Mouse (Mus musculus): Measurements from ENCODE around the gene Ptprcap.

Ptprcap gene

DNA sequence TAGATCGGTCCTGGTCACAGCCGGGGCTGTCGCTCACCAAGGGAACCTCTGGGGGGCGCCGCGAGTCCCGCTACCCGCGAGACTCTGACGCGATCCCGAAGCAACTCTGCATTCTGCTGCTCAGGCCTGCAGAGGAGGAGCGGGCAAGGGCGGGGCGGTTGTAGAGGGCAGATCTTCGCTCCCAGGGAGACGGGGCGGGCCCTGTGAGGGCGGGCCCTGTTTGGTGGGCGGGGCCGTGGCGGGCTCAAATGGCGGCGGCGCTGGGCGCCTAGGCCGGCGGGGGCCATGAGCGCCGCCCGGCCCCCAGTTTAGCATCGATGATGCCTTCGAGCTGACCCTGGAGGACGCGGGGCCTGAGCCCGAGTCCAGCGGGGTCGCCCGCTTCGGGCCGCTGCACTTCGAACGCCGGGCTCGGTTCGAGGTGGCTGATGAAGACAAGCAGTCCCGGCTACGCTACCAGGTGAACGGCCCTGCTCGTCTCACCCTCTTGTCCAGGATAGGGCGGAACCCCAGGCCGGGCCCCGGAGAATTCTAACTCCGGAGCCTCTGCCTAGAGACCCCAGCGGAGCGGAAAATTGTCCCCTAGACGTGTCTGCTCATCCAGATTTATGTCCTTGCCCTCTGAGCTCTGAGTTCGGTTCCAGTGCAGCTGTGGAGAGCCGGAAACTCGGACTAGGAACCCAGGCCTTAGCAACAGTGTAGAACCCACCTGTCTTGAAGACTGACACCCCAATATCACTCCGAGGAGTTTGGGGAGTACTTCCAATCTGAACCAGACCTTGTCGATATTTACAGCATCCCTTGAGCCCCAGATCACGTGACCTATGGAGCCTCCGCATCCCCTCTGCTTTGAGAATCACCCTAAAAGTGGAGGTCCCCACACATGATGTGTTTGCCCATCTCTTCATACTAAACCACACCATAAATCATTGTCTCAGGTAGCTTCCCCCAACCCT, 27.4 kb upstream of the Ptprcap start, which contains the start of gene Aip:
Gene Aip, minus strand, starts transcription at position 118 of the 956 bp plus-strand sequence.
- peak; percentile 99 for DNase-seq (ENCODE audit: low read depth)

DNA sequence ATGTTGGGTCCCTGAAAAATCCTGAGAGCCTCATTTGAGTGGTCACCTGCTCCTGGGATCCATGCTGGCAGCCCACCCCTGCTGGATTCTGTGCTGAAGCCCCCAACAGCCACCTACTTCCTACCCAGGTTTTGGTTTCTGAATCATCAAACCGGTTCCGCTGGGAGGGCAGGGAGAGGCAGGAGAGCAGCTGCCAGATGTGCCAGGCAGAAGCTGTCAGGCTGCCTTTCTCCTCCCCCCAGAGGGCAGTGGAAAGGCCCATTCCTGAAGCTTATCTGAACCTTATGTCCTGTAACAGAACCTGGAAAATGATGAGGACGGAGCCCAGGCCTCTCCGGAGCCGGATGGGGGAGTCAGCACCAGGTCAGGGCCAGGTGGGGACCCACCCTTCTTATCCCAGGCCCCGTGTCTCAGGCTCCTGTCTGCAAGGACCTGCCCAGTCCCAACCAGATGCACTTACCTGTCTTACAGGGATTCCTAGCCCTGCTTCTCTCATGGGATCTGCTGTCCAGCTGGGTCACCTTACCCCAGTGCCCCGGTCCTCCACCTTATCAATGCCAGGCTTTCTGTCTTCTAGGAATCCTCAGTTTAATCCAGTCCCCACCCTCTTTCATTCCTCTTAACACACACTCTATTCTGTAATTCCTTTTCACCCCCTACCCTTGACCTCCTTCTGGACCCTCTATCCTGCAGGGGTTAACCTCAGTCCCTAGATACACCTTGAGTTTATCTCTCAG, 26.5 kb upstream of the Ptprcap start:
- DNase-seq (ENCODE audit: low read depth), result peak; percentile 65

DNA sequence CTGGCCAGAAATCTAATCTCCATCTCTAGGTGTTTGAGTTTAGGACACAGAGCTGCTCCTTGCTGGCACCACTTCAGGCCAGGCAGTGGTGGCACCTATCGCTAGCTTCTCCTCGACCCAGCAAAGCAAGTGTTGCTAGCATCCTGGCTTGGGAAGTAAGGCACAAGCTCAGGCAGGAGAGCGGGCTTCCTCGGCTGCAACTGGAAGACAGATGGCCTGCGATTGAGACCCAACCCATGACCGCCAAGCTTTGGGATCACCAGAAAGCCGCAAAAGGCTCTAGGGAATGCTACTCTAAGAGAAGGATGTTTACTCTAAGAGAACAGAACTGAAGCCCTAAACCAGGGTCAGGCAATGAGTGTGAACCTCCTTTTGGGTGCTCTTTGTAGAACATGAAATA, 23.9 kb upstream of the Ptprcap start:
- no peak for DNase-seq (ENCODE audit: low read depth)

DNA sequence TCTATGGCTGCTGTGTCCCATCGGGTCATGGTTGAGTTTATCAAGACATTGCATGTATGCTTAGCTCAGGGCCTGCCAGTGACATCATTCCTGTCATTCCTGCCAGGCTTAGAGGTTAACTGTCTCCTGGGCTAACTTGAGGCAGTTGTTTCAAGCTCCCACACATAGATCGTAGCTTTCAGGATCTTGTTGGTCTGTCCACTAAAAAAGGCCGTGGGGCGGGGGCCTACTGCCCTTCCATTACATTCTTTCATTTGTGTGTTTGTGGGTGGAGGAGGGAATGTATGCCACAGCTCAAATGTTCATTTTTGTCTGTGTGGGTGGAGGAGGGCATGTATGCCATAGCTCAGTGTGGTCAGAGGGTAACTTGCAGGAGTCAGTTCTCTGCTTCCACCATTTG, 23.3 kb upstream of the Ptprcap start:
- DNase-seq (ENCODE audit: low read depth), result no peak

DNA sequence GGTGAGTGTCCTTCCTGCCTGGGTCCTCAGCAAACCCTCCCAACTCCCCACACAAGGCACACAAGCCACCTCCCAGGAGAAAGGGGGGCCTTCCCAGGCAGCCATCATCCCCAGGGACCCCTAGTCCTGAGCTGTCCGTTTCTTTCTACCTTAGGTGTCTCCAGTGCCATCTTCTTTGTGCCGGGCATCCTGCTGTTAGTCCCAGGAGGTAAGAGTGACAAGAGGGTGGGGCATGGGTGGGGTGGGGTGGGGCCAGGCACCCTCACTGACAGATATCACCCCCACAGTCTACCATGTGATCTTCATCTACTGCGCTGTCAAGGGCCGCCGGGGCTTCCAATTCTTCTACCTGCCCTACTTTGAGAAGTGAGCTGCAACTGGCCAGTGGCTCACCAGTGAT, 22.3 kb upstream of the Ptprcap start:
- DNase-seq (ENCODE audit: low read depth), result no peak

DNA sequence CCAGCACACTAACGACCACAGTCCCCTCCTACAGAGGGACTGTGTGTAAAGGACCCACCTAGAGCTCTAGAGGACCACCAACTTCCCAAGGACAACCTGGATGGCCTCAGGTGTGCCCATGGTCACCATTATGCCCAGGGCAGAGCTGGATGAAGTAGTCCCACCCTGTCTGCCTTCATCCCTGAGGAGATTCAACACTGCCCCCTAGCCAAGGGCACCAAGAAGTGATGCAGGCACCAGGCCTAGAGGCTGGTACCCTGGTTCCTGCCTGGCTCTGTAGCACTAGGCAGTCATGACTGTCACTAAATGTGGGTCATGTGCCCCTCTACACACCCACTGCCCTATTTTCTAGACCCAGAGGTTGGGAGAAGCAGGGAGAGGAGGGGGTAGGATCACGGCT, 21.6 kb upstream of the Ptprcap start:
- DNase-seq (ENCODE audit: low read depth), result no peak

DNA sequence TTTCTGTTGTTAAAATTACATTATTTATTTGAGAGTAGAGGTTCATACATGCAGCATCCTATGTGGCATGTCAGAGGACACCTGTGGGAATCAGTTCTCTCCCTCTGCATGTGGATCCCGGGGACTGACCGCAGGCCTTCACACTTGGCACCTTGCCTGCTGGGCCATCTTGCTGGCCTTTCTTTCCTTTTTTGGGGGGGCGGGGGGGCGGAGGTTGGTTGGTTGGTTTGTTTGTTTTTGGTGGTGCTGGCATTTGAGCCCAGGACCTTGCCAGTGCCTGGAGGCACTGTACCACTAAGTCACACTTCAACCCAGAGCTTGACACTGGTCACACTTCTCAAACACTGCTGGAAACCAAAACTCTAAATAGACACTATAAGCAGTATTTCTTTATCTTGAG, 19.1 kb upstream of the Ptprcap start:
- DNase-seq (ENCODE audit: low read depth), result no peak

DNA sequence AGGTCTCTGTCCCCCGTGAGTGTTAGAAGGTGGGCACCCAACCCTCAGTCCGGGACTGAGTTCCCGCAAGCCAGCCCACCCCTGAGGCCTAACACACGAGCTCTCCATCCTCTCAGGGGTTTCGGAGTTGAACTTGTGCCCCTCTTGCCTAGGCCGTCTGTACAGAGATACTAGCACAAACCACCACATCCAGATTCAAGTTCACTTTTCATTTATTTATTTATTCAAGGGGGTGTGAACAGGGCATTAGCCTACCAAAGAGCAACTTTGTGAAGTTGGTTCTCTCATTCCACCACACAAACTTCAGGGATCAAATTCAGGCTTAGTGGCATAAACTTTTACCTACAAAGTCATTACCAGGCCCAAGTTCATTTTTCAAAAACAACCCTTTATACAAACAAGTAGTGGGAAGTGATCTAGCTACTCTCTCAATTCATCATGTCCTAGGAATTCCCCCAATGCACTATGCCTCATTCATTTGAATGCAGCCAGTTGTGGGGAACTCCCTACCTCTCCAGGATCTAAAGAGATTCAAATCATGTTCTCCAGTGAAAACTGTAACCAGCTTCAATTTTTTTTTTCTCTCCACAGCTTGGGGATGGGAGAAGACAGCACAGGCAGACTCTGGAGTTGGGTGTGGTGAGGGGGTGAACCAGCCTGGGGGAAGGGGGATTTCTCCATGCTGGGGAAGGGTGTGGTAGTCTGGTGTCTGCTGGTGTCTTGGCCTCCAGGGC, 18.0 kb upstream of the Ptprcap start:
- peak; percentile 36 for DNase-seq (ENCODE audit: low read depth)

DNA sequence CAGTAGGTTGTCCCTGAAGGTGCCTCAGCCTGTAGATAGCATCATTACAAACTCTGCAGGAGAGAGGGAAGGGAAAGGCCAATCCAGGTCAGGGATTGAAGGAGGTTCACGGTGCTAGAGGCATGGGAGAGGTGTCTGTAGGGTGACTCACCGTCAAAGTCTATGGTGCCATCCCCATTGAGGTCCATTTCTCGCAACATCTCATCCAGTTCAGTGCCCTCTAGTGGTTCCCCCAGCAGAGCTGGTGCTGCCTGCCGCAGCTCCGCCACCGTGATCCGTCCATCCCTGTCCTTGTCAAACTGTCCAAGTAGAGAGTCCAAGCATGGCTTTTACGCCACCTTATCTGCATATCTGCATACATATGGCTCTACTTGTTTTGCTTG, 17.4 kb upstream of the Ptprcap start:
- peak; percentile 59 for DNase-seq (ENCODE audit: low read depth)

DNA sequence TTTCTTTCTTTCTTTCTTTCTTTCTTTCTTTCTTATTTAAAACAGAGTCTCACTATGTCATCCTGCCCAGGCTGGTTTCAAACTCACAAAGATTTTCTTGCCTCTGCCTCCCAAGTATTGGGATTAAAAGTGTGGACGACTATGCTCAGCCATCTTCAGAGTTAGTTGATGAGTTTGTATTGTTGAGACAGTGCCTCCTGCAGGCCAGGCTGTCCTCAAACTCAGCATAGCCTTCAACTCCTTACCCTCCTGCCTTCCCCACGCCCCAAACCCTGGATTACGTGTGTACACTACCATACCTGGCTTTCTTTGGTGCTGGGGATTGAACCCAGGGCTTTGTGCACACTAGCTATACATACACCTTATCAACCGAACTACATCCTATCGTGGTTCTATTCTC, 16.9 kb upstream of the Ptprcap start:
- peak; percentile 48 for DNase-seq (ENCODE audit: low read depth)

DNA sequence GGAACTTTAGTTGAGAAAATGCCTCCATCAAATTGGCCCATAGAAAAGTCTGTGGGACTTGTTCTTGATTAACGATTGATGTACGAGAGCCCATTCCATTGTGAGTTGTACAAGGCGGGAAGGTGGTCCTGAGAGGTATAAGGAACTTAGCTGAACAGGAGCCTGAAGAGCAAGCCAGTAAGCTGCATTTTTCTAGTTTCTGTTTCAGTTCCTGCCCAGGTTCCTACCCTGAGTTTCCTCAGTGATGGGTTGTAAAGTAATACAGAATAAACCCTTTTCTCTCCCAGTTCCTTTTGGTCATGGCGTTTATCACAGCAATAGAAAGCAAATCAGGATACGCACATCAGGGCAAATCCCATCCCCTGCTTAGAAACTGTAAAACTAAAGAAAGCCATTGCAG, 15.5 kb upstream of the Ptprcap start:
- no peak for DNase-seq (ENCODE audit: low read depth)

DNA sequence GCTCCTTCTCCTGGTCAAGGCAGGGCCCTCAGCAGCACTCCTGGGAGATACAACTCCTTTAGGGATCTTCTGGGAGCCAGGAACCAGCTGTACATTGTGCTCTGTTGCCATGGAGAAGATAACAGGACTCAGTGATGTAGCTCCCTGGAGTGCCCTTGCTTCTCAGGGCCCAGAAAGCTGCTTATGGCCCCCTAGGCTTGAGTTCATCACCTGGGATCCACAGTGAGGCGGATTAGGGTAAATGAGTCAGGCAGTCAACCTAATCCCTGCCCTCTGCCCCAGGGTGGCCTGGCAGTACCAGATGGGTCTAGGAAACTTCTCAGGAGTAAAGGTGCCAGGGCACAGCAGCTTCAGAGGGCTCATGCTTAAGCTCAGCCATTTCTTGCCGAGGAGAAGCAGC, 14.0 kb upstream of the Ptprcap start, which contains the start of gene Gpr152:
Gene Gpr152, plus strand, starts transcription at position 342 of the 400 bp plus-strand sequence.
- DNase-seq (ENCODE audit: low read depth), result no peak

DNA sequence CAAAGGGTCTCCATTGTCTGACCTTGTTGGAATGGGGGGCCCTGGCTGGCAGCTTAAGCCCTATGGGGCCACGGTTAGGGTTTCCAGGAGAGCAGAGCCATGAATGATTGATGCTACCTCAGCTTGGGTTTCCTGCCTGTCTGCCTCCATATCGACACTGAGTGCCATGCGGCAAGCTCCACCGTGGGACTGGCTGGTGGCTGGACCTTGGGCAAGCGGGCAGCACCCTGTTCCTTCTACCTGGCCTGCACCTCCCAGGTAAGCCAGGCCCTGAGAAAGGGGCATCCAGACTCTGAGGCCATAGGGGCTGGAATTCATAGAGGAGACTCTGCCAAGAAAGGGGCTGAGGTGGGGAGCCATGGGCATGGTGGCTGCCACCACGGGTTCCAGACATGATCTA, 13.3 kb upstream of the Ptprcap start:
- DNase-seq (ENCODE audit: low read depth), result no peak

DNA sequence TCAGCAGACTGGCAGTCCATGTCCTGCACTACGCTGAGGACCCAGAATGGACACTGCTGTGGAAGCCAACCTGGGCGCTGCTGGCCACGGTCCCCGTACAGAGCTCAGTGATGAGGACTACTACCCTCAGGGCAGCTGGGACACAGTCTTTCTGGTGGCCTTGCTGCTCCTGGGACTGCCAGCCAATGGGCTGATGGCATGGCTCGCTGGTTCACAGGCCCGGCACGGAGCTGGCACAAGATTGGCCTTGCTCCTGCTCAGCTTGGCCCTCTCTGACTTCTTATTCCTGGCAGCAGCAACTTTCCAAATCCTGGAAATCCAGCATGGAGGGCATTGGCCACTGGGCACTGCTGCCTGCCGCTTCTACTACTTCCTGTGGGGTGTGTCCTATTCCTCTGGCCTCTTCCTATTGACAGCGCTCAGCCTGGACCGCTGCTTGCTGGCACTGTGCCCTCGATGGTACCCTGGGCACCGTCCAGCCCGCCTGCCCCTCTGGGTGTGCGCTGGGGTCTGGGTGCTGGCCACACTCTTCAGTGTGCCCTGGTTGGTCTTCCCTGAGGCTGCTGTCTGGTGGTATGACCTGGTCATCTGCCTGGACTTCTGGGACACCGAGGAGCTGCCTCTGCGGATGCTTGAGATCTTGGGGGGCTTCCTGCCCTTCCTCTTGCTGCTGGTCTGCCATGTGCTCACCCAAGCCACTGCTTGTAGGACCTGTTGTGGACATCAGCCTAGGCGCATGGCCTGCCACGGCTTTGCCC, 10.8 kb upstream of the Ptprcap start:
- no peak for DNase-seq (ENCODE audit: low read depth)

DNA sequence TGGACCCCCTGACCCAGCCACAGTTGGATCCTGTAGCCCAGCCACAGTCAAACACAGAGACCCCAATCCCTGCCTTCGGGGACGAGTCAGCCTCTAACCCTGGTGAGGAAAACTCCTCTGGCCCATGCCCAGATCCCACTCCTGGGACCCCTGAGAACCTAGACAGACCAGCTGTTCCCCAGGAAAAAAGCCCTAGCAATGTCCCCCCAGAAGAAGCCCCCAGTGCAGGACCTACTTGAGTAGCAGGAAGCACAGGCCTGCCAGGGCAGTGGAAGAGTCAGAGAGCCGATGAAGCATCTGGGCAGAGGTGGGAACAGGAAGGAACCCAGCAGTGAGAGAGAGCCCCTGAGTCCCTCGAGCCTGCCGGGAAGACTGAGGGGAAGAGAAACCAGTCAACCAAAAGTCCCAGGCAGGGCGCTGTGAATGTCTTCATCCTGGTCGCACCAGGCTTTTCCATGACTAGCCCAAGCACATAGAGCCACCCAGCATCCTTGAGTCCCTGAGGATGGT, 9.6 kb upstream of the Ptprcap start, which contains the start of gene Cabp4:
Gene Cabp4, minus strand, starts transcription at position 275 of the 510 bp plus-strand sequence.
- no peak for DNase-seq (ENCODE audit: low read depth)

DNA sequence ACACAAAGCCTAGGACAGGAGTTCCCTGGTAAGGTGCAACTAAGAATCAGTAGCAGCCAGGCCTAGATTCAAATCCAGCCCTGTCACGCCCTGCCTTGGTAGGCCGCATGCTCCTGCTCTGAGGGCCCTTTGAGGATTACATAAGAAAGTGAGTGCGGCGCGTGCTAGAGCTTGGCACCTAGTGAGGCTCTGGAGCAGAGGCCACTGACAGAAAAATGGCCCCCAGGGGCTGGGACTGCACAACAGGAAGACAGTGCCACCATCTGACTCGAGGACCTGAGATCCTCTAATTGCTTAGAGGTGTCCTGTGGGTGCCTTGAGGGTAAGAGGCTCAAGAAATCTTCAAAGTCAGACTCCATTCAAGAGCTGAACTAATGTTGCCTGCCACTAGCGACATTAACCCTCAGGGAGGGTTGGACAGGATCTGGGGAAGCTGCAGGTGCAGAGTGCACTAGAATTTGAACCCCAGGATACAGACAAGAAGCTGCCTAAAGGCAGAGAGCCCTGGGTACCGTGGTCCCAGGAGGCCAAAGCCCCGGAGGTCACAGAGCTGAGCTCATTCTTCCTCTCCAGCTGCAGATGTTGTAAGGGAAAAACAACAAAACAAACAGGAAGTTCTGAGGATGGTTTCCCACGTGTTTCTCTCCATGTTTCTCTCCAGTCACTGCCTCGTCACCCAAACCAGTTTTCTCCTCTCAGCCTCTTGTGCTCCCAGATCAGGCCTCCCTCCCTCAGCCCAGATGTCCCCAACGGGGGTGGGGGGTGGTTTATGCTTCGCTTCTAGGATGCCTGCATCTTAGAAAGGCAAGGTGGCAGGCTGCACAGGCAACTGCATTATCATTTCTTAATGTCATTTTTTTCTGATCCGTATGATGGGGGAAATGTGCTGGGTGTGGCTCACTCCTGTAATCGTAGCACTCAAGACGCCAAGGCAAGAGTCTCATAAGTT, 8.6 kb upstream of the Ptprcap start:
- no peak for DNase-seq (ENCODE audit: low read depth)

DNA sequence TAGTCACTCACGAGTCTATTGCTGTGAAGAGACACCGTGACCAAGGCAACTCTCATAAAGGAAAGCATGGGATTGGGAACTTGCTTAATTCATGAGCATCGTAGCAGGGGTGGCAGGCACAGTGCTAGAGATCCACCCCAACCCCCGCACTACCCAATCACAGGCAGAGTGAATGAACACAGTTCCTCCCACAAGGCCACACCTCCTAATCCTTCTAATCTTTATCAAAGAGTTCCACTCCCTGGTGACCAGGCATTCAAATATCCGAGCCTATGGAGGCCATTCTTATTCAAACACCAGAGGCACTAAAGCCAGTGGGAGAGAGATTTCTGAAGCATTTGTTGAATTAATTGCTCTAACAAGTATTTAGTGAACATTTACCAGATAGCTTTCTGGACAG, 7.5 kb upstream of the Ptprcap start:
- no peak for DNase-seq (ENCODE audit: low read depth)

DNA sequence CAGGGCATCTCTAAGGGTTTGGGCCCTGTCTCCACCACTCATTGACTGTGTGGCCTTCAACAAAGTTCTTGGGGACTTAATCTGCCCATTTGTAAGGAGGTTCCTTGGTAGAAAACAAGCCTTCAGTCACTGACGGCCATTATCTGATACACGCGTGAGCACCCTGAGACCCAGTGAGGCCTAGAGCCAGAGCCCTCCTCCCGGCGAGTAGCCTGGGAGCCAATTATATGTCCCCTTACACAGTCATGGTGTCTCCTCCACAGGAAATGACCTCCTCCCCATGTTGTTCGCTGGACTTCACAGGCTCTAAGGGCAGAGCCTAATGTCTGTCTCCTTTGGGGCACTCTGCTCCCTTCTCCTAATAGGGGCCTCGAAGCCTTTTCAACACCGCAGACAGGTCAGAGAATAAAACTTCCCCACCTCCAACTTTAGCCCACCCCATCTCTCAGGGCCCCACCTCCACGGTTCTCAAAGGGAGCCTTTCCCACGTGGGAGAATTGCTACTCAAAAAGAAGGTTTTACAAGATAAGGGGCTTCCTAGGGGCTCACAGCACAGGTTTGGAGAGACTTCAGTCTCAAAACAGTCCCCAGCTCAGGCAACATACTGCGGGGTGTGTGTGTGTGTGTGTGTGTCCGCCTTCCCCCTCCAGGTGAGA, 6.9 kb upstream of the Ptprcap start:
- no peak for DNase-seq (ENCODE audit: low read depth)

DNA sequence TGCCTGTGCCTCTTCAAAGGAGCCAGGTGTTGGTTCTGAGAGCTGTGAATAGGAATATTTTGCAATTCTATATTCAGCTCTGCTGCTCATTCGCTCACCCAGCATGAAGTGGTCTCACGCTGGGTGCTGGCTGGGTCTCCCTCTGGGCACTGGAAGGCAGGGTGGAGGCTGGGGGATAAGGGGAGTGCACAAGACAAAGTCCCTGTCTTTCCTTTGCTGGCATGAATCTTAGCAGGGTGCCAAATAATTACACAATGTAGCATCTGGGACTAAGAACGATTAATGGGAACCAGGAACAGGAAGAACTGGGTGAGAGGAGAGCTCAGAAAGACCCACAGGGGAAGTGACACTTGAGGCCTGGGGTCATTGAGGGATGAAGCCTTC, 6.4 kb upstream of the Ptprcap start:
- no peak for DNase-seq (ENCODE audit: low read depth)
